Mouse (Mus musculus): Measurements from ENCODE around the gene AC109138.7.
"Not testable (repeated sequence)": the region's sequence is repeated elsewhere in the genome, so short reads cannot be mapped to it uniquely, and the experiment has no call there.

Gene AC109138.7

GRCm38 (mm10) chr19:4218293-4218692 is 4.1 kb downstream of the AC109138.7 start:
- DNase-seq (ENCODE audit: low spot score) = no peak

- DNase-seq (ENCODE audit: low spot score) = no peak
These were observed 4.6 kb downstream of the AC109138.7 start for GRCm38 (mm10) chr19:4218784-4219183.

GRCm38 (mm10) chr19:4219943-4220342 is 5.8 kb downstream of the AC109138.7 start:
- no peak for DNase-seq (ENCODE audit: low spot score)

- no peak for DNase-seq (ENCODE audit: low spot score)
These were observed 6.3 kb downstream of the AC109138.7 start for GRCm38 (mm10) chr19:4220416-4220815.

GRCm38 (mm10) chr19:4220957-4221743 is 7.0 kb downstream of the AC109138.7 start:
- no peak for DNase-seq (ENCODE audit: low spot score)

- no peak for DNase-seq (ENCODE audit: low spot score)
These were observed 8.0 kb downstream of the AC109138.7 start for GRCm38 (mm10) chr19:4222165-4222564.

GRCm38 (mm10) chr19:4226779-4227178 is 12.6 kb downstream of the AC109138.7 start:
- no peak for DNase-seq (ENCODE audit: low spot score)

GRCm38 (mm10) chr19:4227446-4227845 is 13.3 kb downstream of the AC109138.7 start:
- DNase-seq (ENCODE audit: low spot score) = no peak

- DNase-seq (ENCODE audit: low spot score) = peak; percentile 93
These were observed 13.9 kb downstream of the AC109138.7 start for GRCm38 (mm10) chr19:4227894-4228678.

- no peak for DNase-seq (ENCODE audit: low spot score)
These were observed 14.7 kb downstream of the AC109138.7 start for GRCm38 (mm10) chr19:4228891-4229290.

- no peak for DNase-seq (ENCODE audit: low spot score)
These were observed 15.4 kb downstream of the AC109138.7 start for GRCm38 (mm10) chr19:4229451-4230076.

- no peak for DNase-seq (ENCODE audit: low spot score)
These were observed 16.3 kb downstream of the AC109138.7 start for GRCm38 (mm10) chr19:4230415-4230814.

- DNase-seq (ENCODE audit: low spot score) = peak; percentile 97
These were observed 17.4 kb downstream of the AC109138.7 start, which contains the start of gene Pold4 for GRCm38 (mm10) chr19:4231253-4232185. TSS of gene Pold4 (plus strand) at chr19:4231899.

- DNase-seq (ENCODE audit: low spot score) = no peak
These were observed 18.0 kb downstream of the AC109138.7 start for GRCm38 (mm10) chr19:4232186-4232572.

GRCm38 (mm10) chr19:4232651-4233050 is 18.5 kb downstream of the AC109138.7 start:
- DNase-seq (ENCODE audit: low spot score) = no peak

GRCm38 (mm10) chr19:4234548-4234947 is 20.4 kb downstream of the AC109138.7 start:
- DNase-seq (ENCODE audit: low spot score) = no peak

GRCm38 (mm10) chr19:4240247-4240668 is 26.1 kb downstream of the AC109138.7 start:
- DNase-seq (ENCODE audit: low spot score) = peak; percentile 66

GRCm38 (mm10) chr19:4242416-4242815 is 28.3 kb downstream of the AC109138.7 start:
- DNase-seq (ENCODE audit: low spot score) = no peak

- DNase-seq (ENCODE audit: low spot score) = no peak
These were observed 30.6 kb downstream of the AC109138.7 start for GRCm38 (mm10) chr19:4244775-4245174.

GRCm38 (mm10) chr19:4247010-4247409 is 32.9 kb downstream of the AC109138.7 start:
- DNase-seq (ENCODE audit: low spot score) = no peak

GRCm38 (mm10) chr19:4248683-4249082 is 34.5 kb downstream of the AC109138.7 start:
- DNase-seq (ENCODE audit: low spot score) = not testable (repeated sequence)

All from embryo, embryonic 10.5 days (tissue).